Mouse (Mus musculus) pancreas, adult 10 weeks (tissue): Measurements from ENCODE around the gene Ak5. TPM values are rescaled to one million over a fixed set of nuclear protein-coding genes. Genes with fewer than 3 reads are reported as not detected.

Experiments used
- polyA plus RNA-seq: library from polyadenylated mRNA; stranded (reverse); fragments of 350-450 nt; fragmentation: Illumina TruSeq; extraction: RNeasy Lipid Tissue Mini Kit (QIAGEN cat#74804); gene quantifications from one replicate; pipeline ENCODE4 v1.2.3, GENCODE M21; 2015; ENCODE audit warnings: low read depth, low replicate concordance; ENCODE audit not compliant: insufficient read depth

The Ak5 gene
- polyA plus RNA-seq: 0.31 TPM

GRCm38 (mm10) chr3:152668239-152668638 is at the start of gene Ak5:
Gene Ak5, minus strand, starts transcription at chr3:152668360.

DNA sequence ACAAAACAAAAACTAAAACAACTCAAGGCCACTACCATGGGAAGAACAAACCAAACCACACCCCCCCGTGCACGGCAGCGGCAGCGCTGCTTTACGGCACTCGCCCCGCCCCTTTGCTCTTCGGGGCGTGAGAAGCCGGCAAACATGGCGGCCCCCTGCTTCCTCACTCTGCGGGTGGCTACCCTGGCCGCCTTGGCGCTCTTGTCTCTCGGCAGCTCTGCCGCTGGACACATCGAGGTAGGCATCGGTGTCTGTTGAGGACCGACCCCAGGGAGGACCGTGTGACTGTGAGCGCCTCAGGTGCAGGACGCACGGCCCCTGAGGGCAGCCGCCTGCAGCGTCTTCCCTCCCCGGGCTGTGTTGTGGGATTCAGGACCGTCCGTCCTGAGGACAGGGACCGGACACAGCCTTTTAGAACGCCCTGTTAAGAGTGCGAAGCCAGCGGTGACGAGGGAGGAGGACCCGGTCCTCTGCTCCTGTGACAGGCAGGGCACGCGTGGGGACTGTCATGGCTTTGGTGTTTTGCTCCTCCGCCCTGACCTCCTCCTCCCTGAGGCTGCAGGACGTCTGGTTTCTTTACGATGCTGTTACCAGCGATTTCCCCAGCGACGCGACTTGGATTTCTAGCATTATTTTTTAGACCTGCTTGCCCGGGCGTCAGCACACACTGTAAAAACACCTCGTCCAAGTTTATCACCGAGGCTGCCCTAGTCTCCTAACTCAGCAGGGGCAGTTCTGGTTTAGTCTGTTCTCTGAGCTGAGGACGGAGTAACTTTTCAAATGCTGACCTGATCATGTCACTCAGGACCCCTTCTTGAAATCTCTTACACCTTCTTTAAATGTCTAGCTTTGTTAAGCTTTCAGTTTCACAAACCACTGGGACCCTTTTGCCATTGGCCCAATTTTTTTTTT is 46.1 kb upstream of the Ak5 start, which contains the start of gene Pigk:
Pigk (plus strand) TSS at position 110 of the 912 bp plus-strand sequence.

Other genes starting within 250 kb of the Ak5 start
- 6.1 TPM for gene Pigk, start 45.7 kb upstream of the Ak5 start, polyA plus RNA-seq